Mouse (Mus musculus): ENCODE measurements around the gene Snrpa1.

DNA sequence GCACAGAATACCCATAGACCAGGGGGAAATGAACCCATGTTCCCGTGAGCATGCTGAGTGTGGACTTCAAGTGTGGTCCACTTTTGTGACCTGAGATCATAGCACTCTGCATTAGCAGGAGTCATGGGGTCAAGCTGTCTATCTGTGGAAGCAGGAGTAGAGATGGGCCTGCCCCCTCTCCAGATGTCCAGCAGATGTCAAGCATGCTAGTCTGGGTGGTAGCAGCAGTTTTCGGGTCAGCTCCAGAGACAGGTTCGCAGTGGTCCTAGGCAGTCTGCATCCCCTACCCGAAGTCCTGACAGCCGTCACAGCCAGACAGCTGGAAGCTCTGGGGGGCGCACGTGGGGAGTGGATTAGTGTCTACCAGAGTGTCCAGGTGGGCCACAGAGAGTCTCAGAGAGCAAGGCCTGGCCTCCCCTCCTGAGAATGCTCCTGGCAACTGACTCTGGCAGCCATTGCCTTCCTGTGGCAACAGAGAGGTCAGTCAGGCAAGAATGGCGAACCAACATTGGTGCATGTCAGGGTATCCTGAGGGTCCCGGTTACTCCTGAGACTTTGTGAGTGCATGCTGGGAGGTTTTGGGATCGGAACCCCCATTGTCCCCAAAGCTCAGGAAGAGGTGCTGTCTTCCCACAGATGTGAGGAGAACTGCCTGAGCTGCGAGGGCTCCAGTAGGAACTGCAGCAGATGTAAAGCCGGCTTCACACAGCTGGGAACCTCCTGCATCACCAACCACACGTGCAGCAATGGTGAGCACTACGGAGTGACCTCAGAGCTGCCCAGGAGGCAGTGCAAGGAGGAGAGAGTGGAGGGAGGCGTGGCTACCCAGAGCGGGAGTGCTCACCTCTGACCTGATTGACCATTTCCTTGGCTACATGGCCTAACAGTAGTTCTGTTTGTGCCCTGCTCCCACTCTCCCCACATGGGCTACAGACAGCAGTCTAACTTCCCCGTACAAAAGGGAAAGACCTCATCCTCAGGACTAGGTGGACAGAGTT is 11.6 kb upstream of the Snrpa1 start:
- TF ChIP-seq EP300 (IDR thresholded peaks at IDR 0.05; ENCODE audit: insufficient read depth, low read depth, low read length) (no peak), CTCF (IDR thresholded peaks at IDR 0.05; ENCODE audit: low read depth, low read length) (no peak), POLR2A (IDR thresholded peaks at IDR 0.05; ENCODE audit: insufficient read depth, low read length) (no peak)

All from ES-Bruce4 (cell line).